Mouse (Mus musculus) liver, embryonic 12.5 days (tissue): ENCODE data around the gene Cir1. TPM values are rescaled to one million over a fixed set of nuclear protein-coding genes. Genes with fewer than 3 reads are reported as not detected.
A peak's percentile ranks its signal among the peaks of the same experiment; 100 is the strongest.

ENCODE experiments used
- ATAC-seq: fragments of 200-750 bp; cut with Nextera tagmentation; 2 replicates; pipeline ENCODE4 v1.8.0; 2017; ENCODE audit warnings: moderate number of reproducible peaks, mild to moderate bottlenecking, moderate library complexity
- H3K27ac ChIP-seq: fragments of 300-500 bp; sonication (generic); 2 replicates; pipeline ENCODE4 v1.5.1; 2016; ENCODE audit warnings: mild to moderate bottlenecking
- H3K27me3 ChIP-seq: fragments of 300-500 bp; sonication (generic); replicated peaks from 2 replicates; pipeline ENCODE4 v1.6.1; 2016; ENCODE audit warnings: mild to moderate bottlenecking, moderate library complexity
- H3K36me3 ChIP-seq: fragments of 300-500 bp; sonication (generic); 2 replicates; pipeline ENCODE4 v1.6.1; 2016; ENCODE audit warnings: mild to moderate bottlenecking, moderate library complexity
- H3K4me1 ChIP-seq: fragments of 300-500 bp; sonication (generic); 2 replicates; pipeline ENCODE4 v1.6.1; 2016
- H3K4me2 ChIP-seq: fragments of 300-500 bp; sonication (generic); 2 replicates; pipeline ENCODE4 v1.6.1; 2016; ENCODE audit warnings: mild to moderate bottlenecking, moderate library complexity
- H3K4me3 ChIP-seq: fragments of 300-500 bp; sonication (generic); 2 replicates; pipeline ENCODE4 v1.5.1; 2016; ENCODE audit warnings: mild to moderate bottlenecking, moderate library complexity
- H3K9ac ChIP-seq: fragments of 300-500 bp; sonication (generic); 2 replicates; pipeline ENCODE4 v1.6.1; 2016; ENCODE audit warnings: mild to moderate bottlenecking, moderate library complexity
- H3K9me3 ChIP-seq: fragments of 300-500 bp; sonication (generic); replicated peaks from 2 replicates; pipeline ENCODE4 v1.6.1; 2016; ENCODE audit warnings: mild to moderate bottlenecking, moderate library complexity
- WGBS: fragments of 180-500 bp; shearing (Covaris S2); methylation state at CpG from one replicate; pipeline ENCODE4 v1.1.7; 2016; ENCODE audit not compliant: insufficient replicate concordance; 5-methylcytosine and 5-hydroxymethylcytosine counted together
- polyA plus RNA-seq: library from polyadenylated mRNA; unstranded; fragments of >200 nt; fragmentation: Nextera tagmentation; extraction: Ambion mirVana; gene quantifications from 2 replicates; pipeline ENCODE4 v1.2.1, GENCODE M21; 2016

Cir1 gene
- polyA plus RNA-seq, 1 experiment from 2014 or later: 17.4 TPM

- Histone ChIP-seq H3K27me3 (no peaks in the 10 kb centered on the region), H3K36me3 (peaks cover 76% of the 10 kb centered on the region), H3K4me2 (no peak overlapping the region), H3K9ac (no peak overlapping the region), H3K27ac (no peak overlapping the region), H3K4me3 (no peak overlapping the region), H3K4me1 (peaks cover 60% of the 10 kb centered on the region), H3K9me3 (no peaks in the 10 kb centered on the region)
- 77% methylated on average over 3 of the region's 3 CpGs for WGBS
- ATAC-seq: no peak
Observed at GRCm38 (mm10) chr2:73298841-73299240, 13.7 kb downstream of the Cir1 start.

GRCm38 (mm10) chr2:73298154-73298553 is 14.3 kb downstream of the Cir1 start:
- Histone ChIP-seq H3K4me3 (no peak overlapping the region), H3K27ac (peak overlapping the region; percentile 24; the same call in 1 of the 2 replicates), H3K36me3 (peaks cover 76% of the 10 kb centered on the region), H3K4me2 (no peak overlapping the region), H3K4me1 (peaks cover 56% of the 10 kb centered on the region), H3K9ac (no peak overlapping the region), H3K9me3 (no peaks in the 10 kb centered on the region), H3K27me3 (no peaks in the 10 kb centered on the region)
- 69% methylated on average over 7 of the region's 7 CpGs for WGBS
- peak; percentile 49 for ATAC-seq

GRCm38 (mm10) chr2:73295023-73295422 is 17.5 kb downstream of the Cir1 start:
- WGBS: 53% methylated on average over 7 of the region's 7 CpGs
- Histone ChIP-seq H3K27me3 (no peaks in the 10 kb centered on the region), H3K36me3 (peaks cover 79% of the 10 kb centered on the region), H3K4me3 (no peak overlapping the region), H3K9ac (no peak overlapping the region), H3K4me1 (peaks cover 30% of the 10 kb centered on the region), H3K9me3 (no peaks in the 10 kb centered on the region), H3K4me2 (no peak overlapping the region), H3K27ac (0 out of 2 replicates have a peak overlapping the region, but pooled peaks have one; percentile 48)
- peak; percentile 59 for ATAC-seq

- WGBS: 87% methylated on average over 4 of the region's 4 CpGs
- Histone ChIP-seq H3K27ac (no peak overlapping the region), H3K9ac (no peak overlapping the region), H3K9me3 (no peaks in the 10 kb centered on the region), H3K4me2 (no peak overlapping the region), H3K4me3 (no peak overlapping the region), H3K36me3 (peaks cover 82% of the 10 kb centered on the region), H3K27me3 (no peaks in the 10 kb centered on the region), H3K4me1 (peaks cover 13% of the 10 kb centered on the region)
- ATAC-seq: no peak
Observed at GRCm38 (mm10) chr2:73291130-73291529, 21.4 kb downstream of the Cir1 start.

GRCm38 (mm10) chr2:73285630-73286029 is 26.9 kb downstream of the Cir1 start:
- H3K4me2 ChIP-seq: no peak overlapping the region
- WGBS: 17% methylated on average over 2 of the region's 2 CpGs
- H3K36me3 ChIP-seq: peaks cover 46% of the 10 kb centered on the region
- peaks cover 7% of the 10 kb centered on the region for H3K4me1 ChIP-seq
- no peaks in the 10 kb centered on the region for H3K9me3 ChIP-seq
- H3K9ac ChIP-seq: no peak overlapping the region
- H3K27me3 ChIP-seq: peaks cover 19% of the 10 kb centered on the region
- H3K4me3 ChIP-seq: no peak overlapping the region
- ATAC-seq: no peak
- H3K27ac ChIP-seq: no peak overlapping the region

- no peak for ATAC-seq
- Histone ChIP-seq H3K4me1 (peaks cover 33% of the 10 kb centered on the region), H3K36me3 (peaks cover 12% of the 10 kb centered on the region), H3K9me3 (no peaks in the 10 kb centered on the region), H3K27me3 (peaks cover 58% of the 10 kb centered on the region), H3K4me3 (peak overlapping the region; percentile 13; the same call in 1 of the 2 replicates), H3K27ac (no peak overlapping the region), H3K9ac (no peak overlapping the region), H3K4me2 (peak overlapping the region; percentile 44)
- WGBS: 9% methylated on average over 7 of the region's 7 CpGs
Observed at GRCm38 (mm10) chr2:73281707-73282106, 30.8 kb downstream of the Cir1 start.

- no peak overlapping the region for H3K9ac ChIP-seq
- H3K36me3 ChIP-seq: peaks cover 7% of the 10 kb centered on the region
- H3K4me1 ChIP-seq: peaks cover 33% of the 10 kb centered on the region
- no peak for ATAC-seq
- H3K4me2 ChIP-seq: peak overlapping the region; percentile 44
- WGBS: 9% methylated on average over 22 of the region's 22 CpGs
- H3K27me3 ChIP-seq: peaks cover 63% of the 10 kb centered on the region
- H3K9me3 ChIP-seq: no peaks in the 10 kb centered on the region
- no peak overlapping the region for H3K27ac ChIP-seq
- peak overlapping the region; percentile 31 for H3K4me3 ChIP-seq
Observed at GRCm38 (mm10) chr2:73281048-73281661, 31.3 kb downstream of the Cir1 start.

- ATAC-seq: no peak
- Histone ChIP-seq H3K36me3 (peaks cover 5% of the 10 kb centered on the region), H3K4me2 (peak overlapping the region; percentile 44), H3K4me1 (peaks cover 33% of the 10 kb centered on the region), H3K9me3 (no peaks in the 10 kb centered on the region), H3K27me3 (peaks cover 69% of the 10 kb centered on the region), H3K27ac (no peak overlapping the region), H3K9ac (no peak overlapping the region), H3K4me3 (peak overlapping the region; percentile 31)
- 6% methylated on average over 33 of the region's 33 CpGs for WGBS
Observed at GRCm38 (mm10) chr2:73280356-73281047, 32.0 kb downstream of the Cir1 start.

- whole genome bisulfite sequencing: 3% methylated on average over 31 of the region's 31 CpGs
- Histone ChIP-seq H3K4me3 (peak overlapping the region; percentile 25), H3K4me2 (peak overlapping the region; percentile 45)
Observed at GRCm38 (mm10) chr2:73279271-73280038, 33.0 kb downstream of the Cir1 start.

GRCm38 (mm10) chr2:73278869-73279268 is 33.6 kb downstream of the Cir1 start:
- ATAC-seq: peak; percentile 30; the same call in 1 of the 2 replicates
- no peaks in the 10 kb centered on the region for H3K9me3 ChIP-seq
- 2% methylated on average over 17 of the region's 17 CpGs for WGBS
- H3K4me3 ChIP-seq: peak overlapping the region; percentile 25
- no peaks in the 10 kb centered on the region for H3K36me3 ChIP-seq
- peaks cover 43% of the 10 kb centered on the region for H3K4me1 ChIP-seq
- no peak overlapping the region for H3K9ac ChIP-seq
- H3K27ac ChIP-seq: no peak overlapping the region
- peaks cover 80% of the 10 kb centered on the region for H3K27me3 ChIP-seq
- H3K4me2 ChIP-seq: peak overlapping the region; percentile 45

More at GRCm38 (mm10) chr2:73279271-73280038, 33.0 kb downstream of the Cir1 start:
- peaks cover 74% of the 10 kb centered on the region for H3K27me3 ChIP-seq
- H3K4me1 ChIP-seq: peaks cover 37% of the 10 kb centered on the region
- H3K36me3 ChIP-seq: no peaks in the 10 kb centered on the region
- ATAC-seq: no peak
- H3K9me3 ChIP-seq: no peaks in the 10 kb centered on the region
- no peak overlapping the region for H3K9ac ChIP-seq
- no peak overlapping the region for H3K27ac ChIP-seq

- H3K9me3 ChIP-seq: no peaks in the 10 kb centered on the region
- H3K27ac ChIP-seq: no peak overlapping the region
- 2% methylated on average over 20 of the region's 20 CpGs for WGBS
- H3K4me3 ChIP-seq: peak overlapping the region; percentile 25
- H3K36me3 ChIP-seq: no peaks in the 10 kb centered on the region
- peaks cover 86% of the 10 kb centered on the region for H3K27me3 ChIP-seq
- H3K9ac ChIP-seq: no peak overlapping the region
- peaks cover 49% of the 10 kb centered on the region for H3K4me1 ChIP-seq
- H3K4me2 ChIP-seq: peak overlapping the region; percentile 45
- 0 out of 2 replicates have a peak, but pooled peaks have one; percentile 62 for ATAC-seq
Observed at GRCm38 (mm10) chr2:73278131-73278854, 34.2 kb downstream of the Cir1 start.
